Mouse (Mus musculus): Measurements from ENCODE around the gene Pikfyve. TPM values are rescaled to one million over a fixed set of nuclear protein-coding genes. Genes with fewer than 3 reads are reported as not detected.
A peak's percentile ranks its signal among the peaks of the same experiment; 100 is the strongest.

The Pikfyve gene
- polyA plus RNA-seq (2016; fragmentation: Nextera tagmentation; extraction: Ambion mirVana) = 14.4 and 15.9 TPM in 2 replicates

DNA sequence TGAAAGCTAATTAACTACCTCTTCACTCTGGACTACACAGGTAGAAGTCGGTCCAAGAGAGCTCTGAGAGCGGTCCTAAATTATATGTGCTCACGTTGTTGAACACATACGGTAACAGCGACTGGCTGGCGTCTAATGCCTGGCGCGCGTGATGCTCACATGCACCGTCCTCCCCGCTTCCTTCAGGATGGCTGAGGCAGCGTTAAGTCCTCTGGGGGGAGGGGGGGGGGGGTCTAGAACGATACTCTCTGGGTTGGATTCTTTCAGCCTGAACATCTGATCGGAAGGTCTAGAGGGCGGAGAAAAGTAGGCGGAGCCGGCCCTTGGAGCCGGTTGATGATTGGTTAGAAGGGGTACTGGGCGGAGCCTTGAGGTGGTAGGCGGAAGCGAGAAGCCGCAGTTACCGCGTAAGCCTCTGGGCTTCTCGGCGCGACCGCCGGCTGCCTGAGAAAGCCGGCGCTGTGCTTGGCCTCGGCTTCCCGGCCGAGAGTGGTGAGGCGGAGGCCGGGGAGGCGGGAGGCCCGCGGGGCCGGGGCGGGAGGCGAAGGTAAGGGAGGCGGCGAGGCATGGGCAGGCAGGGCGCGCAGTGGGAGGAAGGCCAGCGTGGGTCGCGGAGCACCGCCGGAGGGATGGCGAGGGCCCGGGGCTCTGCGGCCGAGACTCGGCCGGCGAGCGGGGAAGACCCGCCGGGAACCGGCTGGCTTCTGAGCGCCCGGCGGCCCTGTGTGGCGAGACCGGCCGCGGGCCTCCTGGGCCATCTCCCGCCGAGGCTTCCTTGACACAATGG, at the start of gene Pikfyve, which contains the start of gene Idh1:
Gene Pikfyve (plus strand): TSS at position 397 of the 787 bp plus-strand sequence.
Gene Idh1 (minus strand): TSS at position 214 of the 787 bp plus-strand sequence.
- Histone ChIP-seq H3K4me3 (peak within 1 kb of the TSS; percentile 93), H3K9ac (peak within 1 kb of the TSS; percentile 87), H3K27me3 (no peaks in the 10 kb centered on the region), H3K27ac (peak within 1 kb of the TSS; percentile 86), H3K9me3 (no peaks in the 10 kb centered on the region), H3K36me3 (no peaks in the 10 kb centered on the region), H3K4me1 (peaks cover 13% of the 10 kb centered on the region; the same call in 1 of the 2 replicates), H3K4me2 (replicated peaks) (peak within 1 kb of the TSS; percentile 79)
- 1% methylated on average over 70 of the region's 71 CpGs for WGBS
- ATAC-seq (ENCODE audit: insufficient number of reproducible peaks, insufficient read depth, low FRiP score, low TSS enrichment) = peak; percentile 94

DNA sequence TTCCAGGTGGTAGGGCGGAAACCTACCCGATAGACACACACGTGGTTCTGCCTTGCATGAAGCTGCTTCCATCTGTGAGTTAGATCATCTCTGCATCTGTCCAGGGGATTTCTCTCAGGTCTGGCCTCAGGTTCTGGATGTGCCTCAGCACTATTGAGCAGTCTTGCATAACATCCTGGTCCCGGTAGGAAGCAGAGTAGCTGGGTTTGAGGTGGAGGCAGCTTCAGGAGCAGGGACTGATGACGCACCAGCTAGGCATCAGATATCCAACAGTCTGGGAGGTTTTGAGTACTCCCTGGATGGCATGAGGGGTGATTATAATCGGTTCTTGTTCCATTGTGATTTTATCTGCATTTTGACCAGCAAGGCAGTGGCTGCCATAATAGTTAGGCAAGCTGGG, 48.9 kb upstream of the Pikfyve start:
- WGBS = 84% methylated on average over 6 of the region's 6 CpGs
- no peak for ATAC-seq (ENCODE audit: insufficient number of reproducible peaks, insufficient read depth, low FRiP score, low TSS enrichment)
- Histone ChIP-seq H3K36me3 (no peaks in the 10 kb centered on the region), H3K27ac (no peak overlapping the region), H3K4me3 (no peak overlapping the region), H3K9me3 (no peaks in the 10 kb centered on the region), H3K9ac (no peak overlapping the region), H3K4me1 (no peaks in the 10 kb centered on the region), H3K4me2 (replicated peaks) (no peak overlapping the region), H3K27me3 (no peaks in the 10 kb centered on the region)

DNA sequence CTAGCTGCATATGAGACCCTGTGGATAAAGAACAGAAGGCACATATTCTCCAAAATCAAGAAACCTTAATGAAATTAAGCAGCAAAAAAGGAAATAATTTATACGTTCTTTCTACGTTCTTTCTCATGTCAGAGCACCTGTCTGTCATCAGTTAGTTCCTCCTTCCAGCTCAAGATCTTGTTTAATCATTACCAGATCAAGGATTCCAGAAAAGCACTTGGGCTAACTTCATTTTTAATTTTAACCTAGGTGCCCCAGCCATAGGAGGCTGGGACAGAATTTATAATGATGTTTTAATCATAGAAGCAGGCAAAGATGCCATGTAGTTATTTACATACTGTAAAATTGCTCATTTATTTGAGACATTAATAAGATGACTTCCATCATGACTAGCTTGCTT, 41.7 kb upstream of the Pikfyve start:
- WGBS = 57% methylated on average over 2 of the region's 2 CpGs

DNA sequence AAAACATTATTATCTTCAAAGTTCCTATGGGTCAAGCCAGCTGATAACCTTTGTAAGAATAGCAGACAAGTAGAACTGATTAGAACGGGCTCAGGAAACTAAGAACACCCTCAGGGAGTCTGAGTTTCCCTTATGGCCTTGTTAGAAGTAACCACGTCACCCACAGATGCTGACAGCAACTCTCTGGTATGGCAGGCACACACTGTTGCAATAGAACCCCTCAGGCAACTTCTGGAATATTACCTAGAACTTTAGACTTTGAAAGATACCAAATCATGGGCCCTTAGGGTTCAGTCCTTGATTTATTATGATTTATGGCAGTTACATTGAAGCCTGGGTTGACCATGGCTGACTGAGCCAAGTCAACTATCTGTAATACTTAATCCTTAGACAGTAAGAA, 39.9 kb upstream of the Pikfyve start:
- no peak overlapping the region for H3K4me2 ChIP-seq (replicated peaks)
- WGBS = 54% methylated on average over 2 of the region's 2 CpGs
- H3K27ac ChIP-seq = no peak overlapping the region
- no peaks in the 10 kb centered on the region for H3K36me3 ChIP-seq
- no peaks in the 10 kb centered on the region for H3K9me3 ChIP-seq
- H3K4me1 ChIP-seq = no peaks in the 10 kb centered on the region
- no peaks in the 10 kb centered on the region for H3K27me3 ChIP-seq
- no peak overlapping the region for H3K9ac ChIP-seq
- no peak overlapping the region for H3K4me3 ChIP-seq
- ATAC-seq (ENCODE audit: insufficient number of reproducible peaks, insufficient read depth, low FRiP score, low TSS enrichment) = no peak

More for the DNA sequence above, 41.7 kb upstream of the Pikfyve start:
- Histone ChIP-seq H3K9ac (no peak overlapping the region), H3K9me3 (no peaks in the 10 kb centered on the region), H3K4me2 (replicated peaks) (no peak overlapping the region), H3K27me3 (no peaks in the 10 kb centered on the region), H3K27ac (no peak overlapping the region), H3K36me3 (no peaks in the 10 kb centered on the region), H3K4me1 (no peaks in the 10 kb centered on the region), H3K4me3 (no peak overlapping the region)
- ATAC-seq (ENCODE audit: insufficient number of reproducible peaks, insufficient read depth, low FRiP score, low TSS enrichment) = no peak

DNA sequence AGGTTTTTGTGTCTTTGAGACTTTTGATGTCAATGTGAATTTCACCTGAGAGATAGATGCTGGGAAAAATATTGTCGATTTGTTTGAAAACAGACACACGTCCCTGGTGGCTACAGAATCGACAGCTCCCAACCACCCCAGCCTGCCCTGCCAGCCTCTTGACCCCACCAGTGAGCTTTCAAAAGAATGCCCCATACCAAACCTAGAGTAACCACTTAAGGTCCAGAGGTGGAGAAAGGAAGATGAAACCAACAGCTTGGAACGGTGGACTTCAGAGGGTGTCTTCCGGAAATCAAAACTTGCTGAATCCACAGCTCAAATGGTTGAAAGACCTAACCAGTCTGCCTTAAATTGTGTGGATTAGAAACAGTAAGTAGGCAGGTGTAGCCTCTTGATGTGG, 39.2 kb upstream of the Pikfyve start:
- Histone ChIP-seq H3K9ac (no peak overlapping the region), H3K4me1 (no peaks in the 10 kb centered on the region), H3K9me3 (no peaks in the 10 kb centered on the region), H3K4me3 (no peak overlapping the region), H3K27me3 (no peaks in the 10 kb centered on the region), H3K27ac (no peak overlapping the region), H3K4me2 (replicated peaks) (no peak overlapping the region), H3K36me3 (no peaks in the 10 kb centered on the region)
- no peak for ATAC-seq (ENCODE audit: insufficient number of reproducible peaks, insufficient read depth, low FRiP score, low TSS enrichment)
- WGBS = 93% methylated on average over 5 of the region's 5 CpGs

DNA sequence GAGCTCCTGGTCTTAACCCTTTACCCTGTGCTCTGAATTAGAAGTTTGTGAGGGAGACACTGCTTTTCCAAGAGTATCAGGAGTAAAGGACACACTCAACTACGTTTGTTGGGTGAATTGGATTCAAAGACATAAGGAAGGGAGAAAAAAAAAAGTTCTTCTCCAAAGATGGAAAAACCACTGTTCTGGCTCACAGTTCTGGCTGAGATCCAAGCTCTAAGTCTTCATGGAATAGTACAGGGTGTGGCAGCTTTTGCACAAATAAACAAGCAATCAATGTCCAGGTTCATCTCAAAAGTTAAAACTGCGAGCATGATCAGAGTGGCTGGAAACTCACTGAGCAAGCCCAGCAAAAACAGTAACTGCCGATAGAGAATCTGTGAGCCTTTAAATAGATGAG, 38.5 kb upstream of the Pikfyve start:
- H3K4me1 ChIP-seq = no peaks in the 10 kb centered on the region
- no peak for ATAC-seq (ENCODE audit: insufficient number of reproducible peaks, insufficient read depth, low FRiP score, low TSS enrichment)
- H3K27me3 ChIP-seq = no peaks in the 10 kb centered on the region
- no peaks in the 10 kb centered on the region for H3K9me3 ChIP-seq
- WGBS = 79% methylated on average over 3 of the region's 3 CpGs
- no peaks in the 10 kb centered on the region for H3K36me3 ChIP-seq
- H3K4me2 ChIP-seq (replicated peaks) = no peak overlapping the region
- no peak overlapping the region for H3K4me3 ChIP-seq
- H3K27ac ChIP-seq = no peak overlapping the region
- H3K9ac ChIP-seq = no peak overlapping the region

DNA sequence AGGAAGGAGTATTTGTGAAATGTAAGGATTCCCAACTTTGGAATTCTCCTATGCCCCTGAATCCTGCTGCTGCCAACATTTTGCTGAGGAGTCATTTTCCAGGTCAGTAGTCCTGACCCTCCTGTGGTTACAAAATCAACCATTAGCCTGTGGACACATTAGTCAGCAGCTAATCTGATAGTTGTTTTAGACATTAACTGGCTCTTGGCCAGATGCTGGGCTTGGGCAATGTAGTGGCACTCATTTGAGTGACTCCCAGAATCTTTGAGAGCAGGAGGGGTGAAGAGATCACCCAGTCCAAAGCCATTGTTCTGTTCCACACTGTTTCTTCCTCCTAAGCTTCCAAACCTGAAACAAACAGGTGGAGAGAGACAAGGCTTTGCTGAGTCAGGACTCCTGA, 31.7 kb upstream of the Pikfyve start:
- Histone ChIP-seq H3K4me1 (no peaks in the 10 kb centered on the region), H3K4me3 (no peak overlapping the region), H3K9me3 (no peaks in the 10 kb centered on the region), H3K4me2 (replicated peaks) (no peak overlapping the region), H3K9ac (no peak overlapping the region), H3K27ac (no peak overlapping the region), H3K36me3 (peaks cover 21% of the 10 kb centered on the region), H3K27me3 (no peaks in the 10 kb centered on the region)
- no peak for ATAC-seq (ENCODE audit: insufficient number of reproducible peaks, insufficient read depth, low FRiP score, low TSS enrichment)

DNA sequence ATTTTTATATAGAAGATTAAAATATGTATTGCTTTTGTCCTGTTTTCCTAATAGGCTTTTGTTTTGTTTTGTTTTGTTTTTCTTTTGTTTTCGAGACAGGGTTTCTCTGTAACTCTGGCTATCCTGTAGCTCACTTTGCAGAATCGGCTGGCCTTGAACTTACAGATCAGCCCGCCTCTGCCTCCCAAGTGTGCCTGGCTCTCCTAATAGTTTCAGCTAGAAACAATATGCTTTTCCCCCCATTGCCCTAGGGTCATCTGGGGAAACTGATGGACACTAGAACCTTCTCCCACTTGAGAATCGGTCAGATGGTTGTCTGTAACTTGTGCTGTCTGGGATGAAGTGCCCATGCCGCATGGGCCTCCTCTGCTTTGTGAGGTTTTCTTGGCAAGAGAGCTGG, 30.4 kb upstream of the Pikfyve start:
- no peaks in the 10 kb centered on the region for H3K4me1 ChIP-seq
- no peaks in the 10 kb centered on the region for H3K9me3 ChIP-seq
- peaks cover 34% of the 10 kb centered on the region for H3K36me3 ChIP-seq
- no peak for ATAC-seq (ENCODE audit: insufficient number of reproducible peaks, insufficient read depth, low FRiP score, low TSS enrichment)
- no peak overlapping the region for H3K4me2 ChIP-seq (replicated peaks)
- WGBS = 91% methylated on average over 5 of the region's 5 CpGs
- H3K27ac ChIP-seq = no peak overlapping the region
- no peaks in the 10 kb centered on the region for H3K27me3 ChIP-seq
- H3K9ac ChIP-seq = no peak overlapping the region
- H3K4me3 ChIP-seq = no peak overlapping the region

DNA sequence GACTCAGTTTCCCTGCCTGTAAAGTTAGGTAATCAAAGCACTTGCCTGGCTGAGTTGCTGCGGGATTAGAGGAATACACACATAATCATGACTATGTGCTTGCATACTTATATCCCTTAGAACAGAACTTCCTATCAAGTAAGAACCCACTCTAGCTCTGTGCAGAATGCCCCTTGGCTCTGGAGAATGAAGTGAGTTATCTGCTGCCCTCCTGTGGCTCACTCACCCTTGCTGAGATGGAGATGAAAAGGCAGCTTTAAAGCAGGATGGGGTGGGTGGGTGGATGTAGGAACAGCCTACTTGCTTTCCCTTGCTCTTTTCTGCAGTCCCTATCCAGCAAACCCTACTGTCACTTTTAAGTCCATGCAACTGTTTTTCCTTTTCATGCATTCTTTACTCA, 24.3 kb upstream of the Pikfyve start:
- 97% methylated on average over 1 of the region's 1 CpGs for WGBS
- Histone ChIP-seq H3K36me3 (peaks cover 85% of the 10 kb centered on the region), H3K27me3 (no peaks in the 10 kb centered on the region)

DNA sequence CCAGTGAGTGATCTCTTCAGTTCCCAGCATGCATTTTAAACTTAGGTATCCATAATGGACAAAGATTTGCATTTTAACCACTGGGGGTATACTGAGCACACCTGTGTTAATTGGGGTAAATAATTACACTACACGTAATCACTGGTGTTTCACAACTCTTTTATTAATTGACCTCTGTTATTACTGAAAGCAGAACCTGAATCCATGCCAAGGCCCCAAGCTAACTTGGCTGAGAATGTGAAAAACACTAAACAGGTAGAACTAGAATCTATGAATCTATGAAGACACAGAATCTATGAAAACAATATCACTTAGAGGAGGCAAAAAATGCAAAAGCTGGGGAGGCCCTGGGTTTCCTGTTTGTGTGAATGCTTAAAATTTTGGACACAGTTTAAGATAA, 19.0 kb upstream of the Pikfyve start:
- peaks cover 80% of the 10 kb centered on the region for H3K36me3 ChIP-seq

More for the DNA sequence above, 24.3 kb upstream of the Pikfyve start:
- Histone ChIP-seq H3K9ac (no peak overlapping the region), H3K4me2 (replicated peaks) (no peak overlapping the region), H3K27ac (no peak overlapping the region), H3K9me3 (no peaks in the 10 kb centered on the region), H3K4me1 (no peaks in the 10 kb centered on the region), H3K4me3 (no peak overlapping the region)
- ATAC-seq (ENCODE audit: insufficient number of reproducible peaks, insufficient read depth, low FRiP score, low TSS enrichment) = no peak

DNA sequence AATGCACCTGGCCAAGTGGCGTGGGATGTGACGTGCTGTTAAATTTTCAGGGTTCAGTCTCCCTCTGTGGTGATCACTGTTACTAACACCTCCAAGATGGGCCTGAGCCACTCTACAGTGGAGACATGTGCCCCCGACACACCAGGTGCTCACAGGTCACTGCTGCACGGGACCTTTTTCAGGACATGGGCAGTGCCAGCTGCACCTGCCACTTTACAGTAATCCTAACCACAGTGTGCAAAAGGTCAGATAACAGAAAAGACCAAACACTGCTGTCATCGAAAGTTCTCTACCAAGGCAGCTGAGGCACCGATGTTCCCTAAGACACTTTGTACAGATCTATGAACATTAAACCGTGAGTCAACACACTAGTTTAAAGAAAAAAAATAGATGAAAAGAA, 16.9 kb upstream of the Pikfyve start:
- Histone ChIP-seq H3K4me2 (replicated peaks) (no peak overlapping the region), H3K27ac (no peak overlapping the region), H3K9me3 (no peaks in the 10 kb centered on the region), H3K4me3 (no peak overlapping the region), H3K9ac (no peak overlapping the region), H3K4me1 (no peaks in the 10 kb centered on the region), H3K27me3 (no peaks in the 10 kb centered on the region), H3K36me3 (peaks cover 80% of the 10 kb centered on the region)
- ATAC-seq (ENCODE audit: insufficient number of reproducible peaks, insufficient read depth, low FRiP score, low TSS enrichment) = no peak
- WGBS = 93% methylated on average over 7 of the region's 7 CpGs

More for the DNA sequence above, 19.0 kb upstream of the Pikfyve start:
- H3K9ac ChIP-seq = no peak overlapping the region
- no peak overlapping the region for H3K4me3 ChIP-seq
- H3K4me1 ChIP-seq = no peaks in the 10 kb centered on the region
- H3K27ac ChIP-seq = no peak overlapping the region
- H3K4me2 ChIP-seq (replicated peaks) = no peak overlapping the region
- 93% methylated on average over 1 of the region's 1 CpGs for WGBS
- ATAC-seq (ENCODE audit: insufficient number of reproducible peaks, insufficient read depth, low FRiP score, low TSS enrichment) = no peak
- no peaks in the 10 kb centered on the region for H3K9me3 ChIP-seq
- H3K27me3 ChIP-seq = no peaks in the 10 kb centered on the region

DNA sequence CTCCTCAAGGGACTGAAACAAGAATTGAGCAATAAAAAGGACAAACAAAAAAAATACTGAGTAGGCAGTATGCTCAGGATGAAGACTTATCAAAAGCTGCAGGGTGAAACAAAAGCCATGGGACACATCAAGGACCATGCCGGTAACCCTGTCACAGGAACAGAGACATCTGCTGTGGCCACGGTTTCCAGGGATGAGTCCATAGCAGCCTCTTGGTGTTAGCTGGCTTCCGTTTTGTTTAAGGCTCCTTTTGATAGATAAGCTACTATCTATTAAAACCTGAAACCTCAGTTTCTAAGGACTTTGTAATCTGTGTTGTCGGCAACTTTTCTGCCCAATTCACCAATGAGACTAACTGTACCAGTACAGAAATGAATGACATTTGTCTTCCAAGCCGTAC, 16.5 kb upstream of the Pikfyve start:
- no peaks in the 10 kb centered on the region for H3K27me3 ChIP-seq
- no peak for ATAC-seq (ENCODE audit: insufficient number of reproducible peaks, insufficient read depth, low FRiP score, low TSS enrichment)
- H3K9me3 ChIP-seq = no peaks in the 10 kb centered on the region
- no peaks in the 10 kb centered on the region for H3K4me1 ChIP-seq
- no peak overlapping the region for H3K27ac ChIP-seq
- WGBS = 89% methylated on average over 5 of the region's 5 CpGs
- H3K9ac ChIP-seq = no peak overlapping the region
- no peak overlapping the region for H3K4me3 ChIP-seq
- H3K36me3 ChIP-seq = peaks cover 78% of the 10 kb centered on the region
- H3K4me2 ChIP-seq (replicated peaks) = no peak overlapping the region

Measured in embryonic facial prominence, embryonic 12.5 days (tissue).